Mouse (Mus musculus) brain, embryonic 18.5 days (tissue): ENCODE data around the gene Rhod.

Experiments
- DNase-seq: peaks from one replicate; pipeline ENCODE4 v3.0.0-alpha.2; 2012; ENCODE audit warnings: low read depth, low spot score

The Rhod gene

GRCm38 (mm10) chr19:4450666-4451065 lies 11.4 kb upstream of the Rhod start:
- DNase-seq, result no peak

- DNase-seq, result no peak
Measured at GRCm38 (mm10) chr19:4449230-4449629, 10.0 kb upstream of the Rhod start.

DNA sequence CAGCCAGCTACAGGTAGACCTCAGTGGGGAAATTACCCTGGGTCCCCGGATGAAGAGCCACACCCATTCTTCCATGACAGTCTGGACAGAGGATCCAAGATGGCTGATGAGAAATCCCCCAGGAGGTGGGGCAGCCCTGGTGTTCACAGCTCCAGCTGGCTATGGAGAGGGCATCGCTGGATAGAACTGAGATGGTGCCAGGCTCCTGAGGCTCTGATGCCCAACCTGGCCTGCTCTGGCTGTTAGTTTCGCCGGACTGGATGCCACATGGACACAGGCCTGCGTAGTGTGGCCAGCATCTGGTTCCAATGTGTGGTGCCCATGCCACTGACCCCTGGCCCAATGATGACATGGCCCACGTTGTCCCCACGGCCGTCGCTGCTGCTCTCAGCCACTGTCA lies 8.2 kb upstream of the Rhod start:
- no peak for DNase-seq

- DNase-seq, result no peak
Measured at GRCm38 (mm10) chr19:4446661-4447420, 7.6 kb upstream of the Rhod start.

- peak; percentile 28 for DNase-seq
Measured at GRCm38 (mm10) chr19:4442408-4442807, 3.2 kb upstream of the Rhod start.

DNA sequence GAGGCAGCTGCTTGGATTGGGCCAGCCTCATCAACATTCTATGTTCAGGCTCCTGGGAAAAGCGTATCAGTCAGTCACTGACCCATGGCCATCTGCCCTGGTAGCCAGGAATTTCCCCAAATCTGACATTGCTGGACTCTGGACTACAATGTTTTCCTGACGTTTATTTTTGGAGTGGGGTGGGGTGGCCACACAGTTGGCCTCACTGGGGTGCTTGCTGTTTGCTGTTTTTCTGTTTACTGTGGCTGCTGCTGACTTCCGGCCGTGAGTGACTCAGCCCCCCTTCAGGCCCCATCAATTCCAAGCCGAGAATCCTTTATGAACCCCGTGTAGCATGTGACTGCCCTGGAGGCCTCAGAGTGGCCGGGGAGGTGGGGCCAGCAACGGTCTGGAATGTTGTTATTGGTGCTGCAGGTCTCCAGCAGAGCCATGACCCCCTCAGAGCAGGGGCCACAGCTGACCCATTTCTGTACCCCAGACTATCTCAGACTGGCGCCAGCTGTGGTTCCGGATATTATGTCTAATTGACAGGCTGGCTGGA lies 2.5 kb upstream of the Rhod start:
- no peak for DNase-seq

DNA sequence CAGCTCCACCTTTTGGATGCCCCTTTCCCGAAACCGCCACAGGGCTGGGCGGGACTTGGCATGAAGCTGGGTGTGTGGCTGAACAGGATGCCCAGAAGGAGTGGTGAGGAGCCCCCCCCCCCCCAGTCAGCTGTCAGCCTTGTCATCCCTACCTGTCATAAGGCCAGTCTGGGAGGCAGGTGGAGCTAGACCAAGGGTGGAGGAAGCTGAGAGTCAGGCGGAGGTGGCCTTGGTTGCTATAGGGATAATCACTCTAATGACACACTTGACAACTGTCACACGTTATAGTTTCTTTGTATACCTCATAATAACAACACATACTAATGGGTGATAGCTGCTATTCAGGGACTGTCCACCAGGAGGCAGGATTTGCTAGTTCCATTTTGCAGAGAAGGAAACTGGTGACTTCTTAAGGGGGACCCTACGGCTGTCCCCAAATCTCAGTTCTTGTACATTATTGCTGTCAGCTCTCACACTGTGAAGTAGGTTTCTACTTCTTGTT lies 1.9 kb upstream of the Rhod start:
- DNase-seq, result no peak

DNA sequence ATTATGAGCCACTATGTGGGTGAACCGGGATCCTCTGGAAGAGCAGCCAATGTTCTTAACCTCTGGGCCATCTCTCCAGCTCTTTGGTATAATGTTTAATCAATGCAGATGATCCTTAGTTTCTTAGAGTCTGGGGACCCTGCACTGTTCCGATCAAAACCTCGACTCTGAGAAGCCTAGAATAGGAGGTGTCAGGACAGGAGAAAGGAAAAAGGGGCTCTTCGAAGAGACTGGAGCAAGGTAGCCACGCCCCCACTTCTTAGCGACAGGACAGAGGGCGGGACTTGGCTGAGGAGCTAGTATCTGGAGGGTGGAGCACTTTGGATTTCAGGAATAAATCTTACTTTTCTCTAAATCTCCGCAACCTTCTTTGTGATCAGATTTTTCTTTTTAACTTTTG lies 990 bp upstream of the Rhod start:
- no peak for DNase-seq

DNA sequence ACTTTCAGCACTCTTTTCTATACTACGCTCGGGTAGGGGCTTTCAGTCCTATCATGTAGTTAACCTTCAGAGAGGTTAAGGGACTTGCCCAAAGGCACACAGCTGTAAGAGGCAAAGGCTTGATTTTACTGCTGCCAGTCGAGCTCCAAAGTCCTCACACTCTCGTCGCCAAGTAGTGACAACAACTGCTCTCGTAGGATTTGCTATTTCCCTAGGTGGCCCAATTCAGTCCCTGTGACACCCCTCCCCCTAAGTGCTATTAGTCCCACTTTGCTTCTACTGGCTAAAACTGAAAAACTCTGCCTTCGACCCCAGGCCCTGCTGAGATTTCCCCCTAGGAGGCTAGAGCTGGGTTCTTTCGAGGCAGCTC lies 456 bp downstream of the Rhod start:
- DNase-seq, result no peak

DNA sequence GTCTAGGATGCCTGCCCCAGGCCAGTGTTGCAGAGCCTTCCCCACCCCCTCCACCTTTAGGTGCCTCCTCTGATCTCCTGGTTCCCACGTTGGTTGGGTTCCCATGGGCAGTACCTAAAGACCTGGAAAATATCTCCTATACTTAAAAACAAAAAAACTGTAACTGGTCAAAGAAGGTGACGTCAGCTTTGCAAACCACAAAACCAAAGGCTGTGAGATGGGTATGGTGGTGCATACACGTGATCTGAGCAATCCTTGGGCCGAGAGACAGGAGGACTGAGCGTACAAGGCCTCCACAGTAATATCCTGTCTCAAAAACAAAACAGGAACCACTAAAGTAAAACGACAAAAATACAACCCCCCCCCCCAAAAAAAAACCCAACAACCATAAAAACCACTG lies 1.3 kb downstream of the Rhod start:
- no peak for DNase-seq

DNA sequence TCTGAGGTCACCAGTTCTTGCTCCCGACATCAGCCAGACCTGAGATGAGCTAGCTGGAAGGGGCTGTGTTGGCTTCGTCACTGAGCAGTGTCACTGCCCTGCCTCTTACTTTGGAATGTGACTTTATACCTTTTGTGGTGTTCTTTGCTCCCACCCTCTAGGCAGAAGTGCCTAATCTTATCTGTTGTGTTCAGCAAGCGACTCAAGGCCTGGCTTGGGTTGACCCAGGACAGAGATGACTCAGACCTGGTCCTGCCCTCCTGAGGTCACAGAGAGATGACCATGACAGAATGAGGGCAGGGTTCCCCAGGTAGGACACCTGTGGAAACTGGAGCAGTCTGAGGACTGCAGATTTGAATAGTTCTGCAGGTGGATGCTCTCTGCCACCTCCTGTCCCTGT lies 3.0 kb downstream of the Rhod start:
- no peak for DNase-seq

- no peak for DNase-seq
Measured at GRCm38 (mm10) chr19:4434999-4435398, 4.2 kb downstream of the Rhod start.

DNA sequence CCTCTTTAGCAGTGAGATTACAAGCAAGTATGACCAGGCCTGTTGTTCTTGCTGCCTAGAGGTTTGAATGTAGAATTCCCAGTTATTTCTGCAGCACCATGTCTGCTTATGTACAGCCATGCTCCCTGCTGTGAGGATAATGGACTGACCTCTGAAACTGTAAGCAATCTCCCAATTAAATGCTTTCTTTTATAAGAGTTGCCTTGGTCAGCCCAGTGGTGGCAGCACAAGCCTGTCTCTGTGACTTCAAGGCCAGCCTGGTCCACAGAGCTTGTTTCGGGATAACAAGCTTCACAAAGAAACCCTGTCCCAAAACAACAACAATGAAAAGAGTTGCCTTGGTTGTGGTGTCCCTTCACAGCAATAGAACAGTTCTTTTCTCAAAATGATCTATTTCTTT lies 5.5 kb downstream of the Rhod start:
- DNase-seq, result no peak

DNA sequence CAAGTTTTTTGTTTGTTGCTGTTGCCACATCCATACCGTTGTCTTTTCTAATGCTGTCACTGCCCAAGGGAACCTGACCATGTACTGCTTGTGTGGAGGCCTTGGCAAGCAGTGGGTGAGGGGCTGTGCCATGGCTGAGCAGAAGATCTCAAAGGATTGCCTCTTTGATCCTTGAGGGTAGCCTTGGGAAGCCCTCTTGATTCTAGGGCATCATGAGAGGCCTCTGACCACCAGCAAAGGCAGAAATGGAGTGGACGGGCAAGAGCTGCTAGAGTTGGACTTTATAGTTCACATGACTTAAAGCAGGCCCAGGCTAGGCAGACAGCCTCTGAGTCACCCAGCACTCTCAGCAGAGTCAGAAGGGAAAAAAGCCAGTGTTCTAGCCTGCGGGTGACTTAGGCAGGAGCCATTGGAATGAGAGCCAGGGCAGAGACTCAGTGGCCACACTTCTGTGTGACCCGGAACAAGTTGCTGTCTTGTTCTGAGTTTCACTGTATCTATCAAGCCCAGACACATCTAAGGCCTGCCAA lies 9.1 kb downstream of the Rhod start:
- no peak for DNase-seq

GRCm38 (mm10) chr19:4425610-4426366 lies 13.4 kb downstream of the Rhod start:
- DNase-seq, result no peak

GRCm38 (mm10) chr19:4423021-4423420 lies 16.2 kb downstream of the Rhod start:
- DNase-seq, result no peak

DNA sequence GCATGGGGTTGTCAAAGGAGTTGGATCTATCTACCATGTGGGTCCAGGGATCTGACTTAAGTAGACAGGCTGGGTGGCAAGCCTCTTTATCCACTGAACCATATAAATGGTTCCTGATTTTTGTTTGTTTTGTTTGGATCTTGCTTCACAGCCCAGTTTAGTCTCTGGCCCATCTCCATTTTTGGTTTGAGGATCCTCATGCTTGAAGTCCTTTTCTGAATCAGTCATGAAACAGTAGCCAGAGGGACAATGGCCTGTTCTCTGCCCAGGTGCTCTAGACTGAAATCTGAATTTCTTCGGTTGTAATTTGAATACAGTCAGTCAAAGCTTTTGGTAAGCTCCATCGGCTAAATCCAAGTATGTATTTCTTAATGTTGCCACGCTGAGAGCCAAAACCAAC lies 16.7 kb downstream of the Rhod start:
- no peak for DNase-seq

DNA sequence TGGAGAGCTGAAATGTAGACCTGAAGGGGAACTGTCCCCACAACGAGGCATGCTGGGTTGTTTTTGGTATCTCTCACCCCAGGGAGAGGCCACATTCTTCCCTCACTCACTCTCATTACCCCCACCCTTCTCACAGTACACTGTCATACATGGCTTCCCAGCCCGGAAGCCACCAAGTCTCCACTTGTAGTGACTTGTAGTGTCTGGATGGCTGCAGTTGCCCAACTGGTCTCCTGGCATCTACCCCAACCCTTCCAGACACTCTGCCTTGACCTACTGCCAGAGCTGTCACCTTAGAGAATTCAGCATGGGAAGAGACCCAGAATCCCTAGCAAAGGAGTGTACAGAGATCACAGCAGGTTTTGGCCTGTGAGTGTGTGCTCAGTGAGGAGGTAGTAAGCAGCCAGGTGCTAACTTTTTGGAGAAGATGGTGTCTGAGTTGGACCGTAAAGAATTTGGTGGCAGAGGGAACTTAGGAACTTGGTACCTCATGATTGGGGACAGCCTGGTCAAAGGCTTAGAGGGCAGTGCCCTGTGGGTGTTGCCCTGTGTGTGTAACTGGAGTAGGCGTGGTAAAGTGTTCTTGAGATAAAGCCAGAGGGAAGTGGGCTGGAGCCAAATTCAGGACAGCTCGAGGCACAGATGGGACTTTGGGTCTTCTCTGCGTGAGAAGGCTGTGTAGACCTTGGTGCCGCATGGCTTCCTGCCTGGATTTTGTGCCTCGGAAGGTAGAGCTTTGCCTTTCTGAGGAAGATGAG lies 18.9 kb downstream of the Rhod start:
- DNase-seq, result no peak

DNA sequence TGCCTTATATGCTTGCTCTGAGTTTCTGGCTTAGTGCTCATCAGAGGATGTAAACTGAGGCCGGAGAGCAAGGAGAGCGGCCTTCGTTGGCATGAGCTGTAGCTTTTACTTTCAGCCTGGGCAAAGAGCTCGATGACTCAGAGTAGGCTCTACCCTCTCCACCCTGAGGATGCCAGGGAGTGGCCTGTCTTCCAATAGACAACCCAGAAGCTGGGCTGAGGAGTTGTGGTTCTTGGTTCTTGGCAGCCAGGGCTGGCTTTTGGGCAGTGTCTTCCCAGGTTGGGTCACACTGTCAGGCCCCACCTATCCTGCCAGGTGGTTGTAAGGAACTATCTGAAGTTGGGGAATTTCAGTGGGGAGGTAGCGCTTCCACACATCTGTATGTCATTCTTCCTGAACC lies 19.5 kb downstream of the Rhod start:
- DNase-seq, result no peak

- DNase-seq, result no peak
Measured at GRCm38 (mm10) chr19:4417713-4418112, 21.5 kb downstream of the Rhod start.

- no peak for DNase-seq
Measured at GRCm38 (mm10) chr19:4417183-4417582, 22.0 kb downstream of the Rhod start.

DNA sequence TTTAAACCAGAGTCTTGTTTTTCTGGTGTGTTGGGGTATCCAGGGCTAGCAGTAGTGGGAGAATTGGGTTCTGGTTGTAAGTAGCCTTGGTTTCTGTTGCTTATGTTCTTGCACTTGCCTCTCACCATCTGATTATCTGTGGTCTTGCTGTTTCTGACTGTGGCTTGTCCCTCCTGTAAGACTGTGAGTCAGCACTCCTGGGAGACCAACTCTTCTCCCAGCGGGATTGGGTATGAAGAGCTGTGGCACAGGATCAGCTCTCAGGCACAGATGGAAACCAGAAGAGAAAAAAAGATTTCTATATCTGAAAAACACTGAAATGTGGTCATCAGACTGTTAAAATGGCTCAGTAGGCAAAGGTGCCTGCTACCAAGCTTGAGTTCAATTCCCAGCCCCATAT lies 24.6 kb downstream of the Rhod start:
- DNase-seq, result no peak
